Mouse (Mus musculus) thymus, adult 2 months (tissue): ENCODE measurements around the gene Prickle2.

Experiments
- CTCF ChIP-seq: fragments of 200-500 bp; IDR thresholded peaks from 2 replicates; pipeline ENCODE4 v1.5.1; 2012; ENCODE audit warnings: mild to moderate bottlenecking, control low read depth, low read length, moderate library complexity, borderline replicate concordance; ENCODE audit not compliant: control insufficient read depth, poor library complexity, insufficient read depth; ENCODE audit errors: extremely low read depth
- POLR2A ChIP-seq: fragments of 200-500 bp; IDR thresholded peaks from 2 replicates; pipeline ENCODE4 v1.6.1; 2012; ENCODE audit warnings: mild to moderate bottlenecking, low read length, control low read depth, moderate library complexity; ENCODE audit not compliant: control insufficient read depth, poor library complexity, insufficient read depth; ENCODE audit errors: extremely low read depth

GRCm38 (mm10) chr6:92625923-92626322 is 80.0 kb downstream of the Prickle2 start:
- no peak for TF ChIP-seq CTCF
- no peak for TF ChIP-seq POLR2A
